Mouse (Mus musculus) limb, embryonic 14.5 days (tissue): Measurements from ENCODE around the gene Ifi211. TPM values are rescaled to one million over a fixed set of nuclear protein-coding genes. Genes with fewer than 3 reads are reported as not detected.
"Not testable (repeated sequence)": the region's sequence is repeated elsewhere in the genome, so short reads cannot be mapped to it uniquely, and the experiment has no call there.

Experiments used
- ATAC-seq: fragments of 200-750 bp; cut with Nextera tagmentation; 2 replicates; pipeline ENCODE4 v1.8.0; 2017; ENCODE audit warnings: low read depth, moderate number of reproducible peaks, moderate TSS enrichment; ENCODE audit not compliant: low FRiP score
- DNase-seq: peaks from one replicate; pipeline ENCODE4 v3.0.0-alpha.2; 2015; ENCODE audit warnings: low spot score
- H3K27ac ChIP-seq: fragments of 300-500 bp; sonication (generic); replicated peaks from 2 replicates; pipeline ENCODE4 v1.5.1; 2014; ENCODE audit warnings: low read depth, mild to moderate bottlenecking, low read length, moderate library complexity, mixed read lengths
- H3K27me3 ChIP-seq: fragments of 300-500 bp; sonication (generic); 2 replicates; pipeline ENCODE4 v1.6.1; 2014; ENCODE audit warnings: low read length, mixed read lengths; ENCODE audit not compliant: control insufficient read depth, insufficient read depth
- H3K36me3 ChIP-seq: fragments of 300-500 bp; sonication (generic); 2 replicates; pipeline ENCODE4 v1.6.1; 2014; ENCODE audit warnings: mild to moderate bottlenecking, low read length, moderate library complexity, mixed read lengths; ENCODE audit not compliant: control insufficient read depth, insufficient read depth
- H3K4me1 ChIP-seq: fragments of 300-500 bp; sonication (generic); 2 replicates; pipeline ENCODE4 v1.6.1; 2014; ENCODE audit warnings: antibody characterized with exemption, low read length, mixed read lengths; ENCODE audit not compliant: control insufficient read depth, insufficient read depth
- H3K4me2 ChIP-seq: fragments of 300-500 bp; sonication (generic); replicated peaks from 2 replicates; pipeline ENCODE4 v1.6.1; 2014; ENCODE audit warnings: low read depth, mild to moderate bottlenecking, low read length, moderate library complexity; ENCODE audit not compliant: severe bottlenecking
- H3K4me3 ChIP-seq: fragments of 300-500 bp; sonication (generic); replicated peaks from 2 replicates; pipeline ENCODE4 v1.5.1; 2014; ENCODE audit warnings: low read length
- H3K9ac ChIP-seq: fragments of 300-500 bp; sonication (generic); 2 replicates; pipeline ENCODE4 v1.6.1; 2014; ENCODE audit warnings: mild to moderate bottlenecking, low read depth, low read length, moderate library complexity; ENCODE audit not compliant: severe bottlenecking
- H3K9me3 ChIP-seq: fragments of 300-500 bp; sonication (generic); 2 replicates; pipeline ENCODE4 v1.6.1; 2016; ENCODE audit warnings: low read length; ENCODE audit not compliant: control insufficient read depth
- POLR2A ChIP-seq: fragments of 200-500 bp; IDR thresholded peaks from 2 replicates; pipeline ENCODE4 v1.8.0; 2012; ENCODE audit warnings: inconsistent platforms, mild to moderate bottlenecking, moderate library complexity, borderline replicate concordance; ENCODE audit not compliant: insufficient read depth, insufficient read length; ENCODE audit errors: extremely low read depth
- WGBS: fragments of 180-500 bp; shearing (Covaris S2); extraction: QIAGEN DNeasy Blood & Tissue Kit; methylation state at CpG from one replicate; pipeline ENCODE4 v1.1.7; 2014; 5-methylcytosine and 5-hydroxymethylcytosine counted together
- polyA plus RNA-seq, 2 experiments: library from polyadenylated mRNA; depleted of rRNA in 1 of 2; stranded (reverse) in 1 of 2; unstranded in 1 of 2; fragments of >200 nt; fragmentation: Nextera tagmentation in 1 of 2; extraction: Ambion mirVana in 1 of 2; gene quantifications; 2 replicates each; pipeline versions ENCODE4 v1.2.1 to v1.2.3; 2012 to 2014

The Ifi211 gene
- polyA plus RNA-seq, 2 experiments: 0.38 to 0.77 TPM

DNA sequence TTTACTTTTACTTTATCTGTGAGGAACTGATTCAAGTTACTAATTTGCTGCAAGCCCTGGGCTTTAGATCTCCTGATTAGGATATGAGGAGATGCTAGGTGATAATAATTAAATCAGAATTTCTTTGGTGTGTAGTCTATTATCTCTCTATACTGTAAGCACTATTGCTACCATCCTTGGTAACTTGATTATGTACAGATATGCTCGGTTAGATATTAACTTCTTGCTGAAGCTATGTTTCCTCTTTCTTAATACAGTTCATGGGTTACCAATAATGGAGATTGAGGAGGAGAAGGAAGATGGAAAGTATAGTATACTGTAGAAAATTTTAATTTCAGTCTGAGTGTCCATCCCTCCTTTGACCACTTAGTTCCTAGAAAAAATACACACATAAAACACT is 40.7 kb upstream of the Ifi211 start:
- Histone ChIP-seq H3K9ac (no peak overlapping the region), H3K9me3 (no peaks in the 10 kb centered on the region), H3K4me1 (no peaks in the 10 kb centered on the region), H3K36me3 (no peaks in the 10 kb centered on the region), H3K27ac (no peak overlapping the region), H3K27me3 (no peaks in the 10 kb centered on the region), H3K4me2 (no peak overlapping the region), H3K4me3 (no peak overlapping the region)
- ATAC-seq (no peak), DNase-seq (no peak)
- WGBS: 80% methylated on average over 1 of the region's 1 CpGs
- no peak for TF ChIP-seq POLR2A

DNA sequence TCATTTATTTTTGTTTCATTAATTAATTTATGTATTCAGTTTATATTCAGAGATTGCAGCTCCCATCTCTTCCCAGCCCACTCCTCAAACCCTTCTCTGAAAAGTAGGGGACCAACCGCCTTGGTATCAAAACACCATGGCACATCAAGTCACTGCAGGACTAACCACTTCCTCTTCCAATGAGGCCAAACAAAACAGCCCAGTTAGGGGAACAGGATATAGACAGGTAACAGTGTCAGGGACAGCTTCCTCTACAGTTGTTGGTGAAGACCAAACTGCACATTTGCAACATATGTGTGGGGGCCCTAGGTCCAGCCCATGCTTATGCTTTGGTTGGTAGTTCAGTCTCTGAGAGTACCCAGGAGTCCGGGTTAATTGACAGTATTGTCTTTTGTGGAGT is 36.2 kb upstream of the Ifi211 start:
- H3K36me3 ChIP-seq, H3K27ac ChIP-seq, H3K27me3 ChIP-seq, H3K9me3 ChIP-seq, H3K4me3 ChIP-seq, H3K9ac ChIP-seq, DNase-seq, ATAC-seq, H3K4me1 ChIP-seq, H3K4me2 ChIP-seq: not testable (repeated sequence)
- 89% methylated on average over 2 of the region's 2 CpGs for WGBS

DNA sequence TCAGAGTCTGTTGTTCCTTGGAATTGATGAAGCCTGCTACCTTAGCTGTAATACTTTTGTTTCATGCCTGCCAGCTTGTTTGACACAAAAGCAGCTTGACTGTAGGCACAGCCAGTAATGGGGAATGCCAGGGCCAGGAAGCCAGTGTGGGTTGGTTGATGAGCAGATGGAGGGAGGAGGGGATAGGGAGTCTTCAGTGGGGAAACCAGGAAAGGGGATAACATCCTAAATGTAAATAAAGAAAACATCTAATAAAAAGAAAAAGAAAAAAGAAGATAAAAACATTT is 29.9 kb upstream of the Ifi211 start:
- not testable (repeated sequence) for H3K4me3 ChIP-seq, H3K4me2 ChIP-seq, H3K9me3 ChIP-seq, H3K27ac ChIP-seq, ATAC-seq, H3K9ac ChIP-seq, H3K36me3 ChIP-seq, H3K4me1 ChIP-seq, H3K27me3 ChIP-seq, DNase-seq

DNA sequence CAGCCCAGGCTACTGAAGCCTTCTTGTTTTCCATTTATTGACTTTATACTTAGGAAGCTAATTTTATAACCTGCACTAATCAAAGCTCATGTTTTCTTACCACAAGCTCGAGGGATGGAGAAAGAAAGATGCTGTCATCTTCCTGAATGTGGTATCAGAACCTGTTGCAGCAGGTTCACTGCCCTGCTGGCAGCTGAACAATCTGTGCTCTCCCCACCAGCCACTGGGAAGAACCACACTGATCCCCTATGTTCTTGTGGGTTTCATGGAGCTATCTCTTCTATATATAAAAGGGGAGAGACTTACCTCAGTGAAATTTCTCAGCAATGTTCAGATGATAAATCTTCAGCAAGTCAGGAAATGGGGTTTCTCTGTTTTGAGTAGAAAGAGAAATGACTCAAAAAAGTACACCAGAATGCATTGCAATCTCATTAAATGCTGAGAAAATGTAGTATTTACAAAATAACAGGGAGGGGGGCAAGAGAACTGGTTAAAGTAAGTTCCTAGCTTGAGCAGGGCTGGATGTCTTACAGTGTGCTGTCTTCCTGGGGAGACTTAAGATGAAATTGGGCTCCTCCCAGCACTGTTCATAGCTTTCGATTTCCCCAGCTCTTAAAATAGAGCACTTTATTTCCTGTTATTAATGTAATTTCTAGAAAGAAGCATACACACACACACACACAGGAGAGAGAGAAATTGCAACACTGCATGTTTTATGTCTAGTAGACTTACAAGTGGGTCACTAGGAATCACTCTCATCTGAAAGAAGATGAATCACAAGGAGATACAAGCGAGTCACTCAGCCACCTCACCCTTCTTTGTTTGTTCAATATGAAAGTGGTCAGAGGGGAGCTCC is 29.3 kb upstream of the Ifi211 start, which contains the start of the genes Mndal and Ifi203:
TSS of gene Mndal (minus strand) at position 568 of the 856 bp plus-strand sequence.
TSS of gene Ifi203 (minus strand) at position 749 of the 856 bp plus-strand sequence.
- 68% methylated on average over 3 of the region's 3 CpGs for WGBS
- not testable (repeated sequence) for H3K9me3 ChIP-seq, H3K9ac ChIP-seq, DNase-seq, H3K27ac ChIP-seq, H3K36me3 ChIP-seq, H3K4me2 ChIP-seq, H3K4me3 ChIP-seq, H3K27me3 ChIP-seq, H3K4me1 ChIP-seq, ATAC-seq

DNA sequence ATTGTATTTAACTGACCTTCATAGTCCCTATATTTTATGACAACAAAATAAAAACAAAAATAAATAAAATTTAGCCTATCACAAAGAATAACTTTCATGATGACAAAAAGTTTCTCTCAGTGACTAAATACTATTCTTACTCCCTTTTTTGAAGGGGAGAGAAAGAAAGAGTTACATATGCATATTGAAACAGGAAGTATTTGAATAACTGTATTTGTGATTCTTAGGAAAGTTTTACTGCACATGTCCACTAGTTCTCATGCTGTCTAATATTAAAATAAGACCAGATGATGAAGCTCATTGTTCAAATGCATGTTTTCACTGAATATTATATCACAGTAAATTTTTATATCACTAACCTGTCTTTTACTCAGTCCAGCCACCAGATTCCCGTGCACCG is 28.7 kb upstream of the Ifi211 start:
- not testable (repeated sequence) for H3K36me3 ChIP-seq, ATAC-seq, H3K27ac ChIP-seq, H3K4me1 ChIP-seq, DNase-seq, H3K4me3 ChIP-seq, H3K9ac ChIP-seq, H3K9me3 ChIP-seq, H3K27me3 ChIP-seq, H3K4me2 ChIP-seq
- WGBS: 83% methylated on average over 2 of the region's 2 CpGs

DNA sequence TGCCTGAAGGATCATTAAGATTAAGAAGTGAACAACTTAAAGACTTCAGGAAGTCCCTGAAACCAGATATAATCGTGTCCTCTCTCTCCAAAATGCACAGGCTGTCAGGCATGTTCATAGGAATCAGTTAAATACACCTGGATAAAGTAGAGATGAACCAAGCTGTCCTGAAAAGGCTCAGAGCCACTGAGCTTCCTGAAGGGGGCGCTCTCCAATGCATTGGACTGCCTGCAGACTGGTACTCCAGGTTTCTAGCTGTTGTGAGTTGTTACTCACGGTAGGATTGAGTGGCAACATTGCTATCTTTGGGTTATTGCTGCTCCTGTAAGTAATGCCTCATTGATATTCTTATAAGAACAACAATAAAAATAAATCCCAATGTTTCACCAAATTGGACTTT is 6.4 kb upstream of the Ifi211 start:
- H3K4me2 ChIP-seq, H3K27ac ChIP-seq, H3K27me3 ChIP-seq, H3K4me3 ChIP-seq, H3K4me1 ChIP-seq, H3K9ac ChIP-seq, H3K36me3 ChIP-seq, DNase-seq, ATAC-seq, H3K9me3 ChIP-seq: not testable (repeated sequence)
- WGBS: 84% methylated on average over 2 of the region's 3 CpGs
